Mouse (Mus musculus) embryonic facial prominence, embryonic 11.5 days (tissue): Measurements from ENCODE around the gene Nol4l. TPM values are rescaled to one million over a fixed set of nuclear protein-coding genes. Genes with fewer than 3 reads are reported as not detected.

Source experiments
- ATAC-seq: fragments of 200-750 bp; cut with Nextera tagmentation; replicated peaks from 2 replicates; pipeline ENCODE4 v1.8.0; 2017; ENCODE audit warnings: low read depth; ENCODE audit not compliant: insufficient number of reproducible peaks, low FRiP score, low TSS enrichment
- DNase-seq: peaks from one replicate; pipeline ENCODE4 v3.0.0-alpha.2; 2015; ENCODE audit warnings: low spot score
- H3K27ac ChIP-seq: fragments of 300-500 bp; sonication (generic); replicated peaks from 2 replicates; pipeline ENCODE4 v1.5.1; 2014; ENCODE audit warnings: mild to moderate bottlenecking, low read depth, low read length, control low read depth
- H3K27me3 ChIP-seq: fragments of 300-500 bp; sonication (generic); 2 replicates; pipeline ENCODE4 v1.6.1; 2014; ENCODE audit warnings: mild to moderate bottlenecking, low read length, moderate library complexity, mixed read lengths; ENCODE audit not compliant: control insufficient read depth, insufficient read depth
- H3K36me3 ChIP-seq: fragments of 300-500 bp; sonication (generic); replicated peaks from 2 replicates; pipeline ENCODE4 v1.6.1; 2014; ENCODE audit warnings: low read depth, mild to moderate bottlenecking, low read length, moderate library complexity, mixed read lengths; ENCODE audit not compliant: control insufficient read depth, insufficient read depth
- H3K4me1 ChIP-seq: fragments of 300-500 bp; sonication (generic); 2 replicates; pipeline ENCODE4 v1.6.1; 2014; ENCODE audit warnings: low read length, mixed read lengths; ENCODE audit not compliant: control insufficient read depth, insufficient read depth
- H3K4me2 ChIP-seq: fragments of 300-500 bp; sonication (generic); 2 replicates; pipeline ENCODE4 v1.6.1; 2014; ENCODE audit warnings: low read depth, mild to moderate bottlenecking, control low read depth, low read length, moderate library complexity
- H3K4me3 ChIP-seq: fragments of 300-500 bp; sonication (generic); 2 replicates; pipeline ENCODE4 v1.5.1; 2014; ENCODE audit warnings: low read depth, low read length, control low read depth
- H3K9ac ChIP-seq: fragments of 300-500 bp; sonication (generic); replicated peaks from 2 replicates; pipeline ENCODE4 v1.6.1; 2014; ENCODE audit warnings: mild to moderate bottlenecking, control low read depth, low read length
- H3K9me3 ChIP-seq: fragments of 300-500 bp; sonication (generic); replicated peaks from 2 replicates; pipeline ENCODE4 v1.6.1; 2016; ENCODE audit warnings: mild to moderate bottlenecking, low read length, inconsistent platforms, mixed read lengths; ENCODE audit not compliant: control insufficient read depth
- WGBS: fragments of 180-500 bp; shearing (Covaris S2); extraction: QIAGEN DNeasy Blood & Tissue Kit; methylation state at CpG from one replicate; pipeline ENCODE4 v1.1.7; 2014; 5-methylcytosine and 5-hydroxymethylcytosine counted together
- polyA plus RNA-seq: library from polyadenylated mRNA; unstranded; fragments of >200 nt; fragmentation: Nextera tagmentation; extraction: Ambion mirVana; gene quantifications from 2 replicates; pipeline ENCODE4 v1.2.1, GENCODE M21; 2014

The Nol4l gene
- polyA plus RNA-seq, 1 experiment from 2014 or later = 17.6 TPM

- H3K9ac ChIP-seq = no peak overlapping the region
- DNase-seq (no peak), ATAC-seq (no peak)
- no peak overlapping the region for H3K4me2 ChIP-seq
- H3K9me3 ChIP-seq = no peaks in the 10 kb centered on the region
- 79% methylated on average over 14 of the region's 14 CpGs for WGBS
- H3K4me3 ChIP-seq = no peak overlapping the region
- no peak overlapping the region for H3K27ac ChIP-seq
- H3K36me3 ChIP-seq = no peaks in the 10 kb centered on the region
- H3K27me3 ChIP-seq = no peaks in the 10 kb centered on the region
- peaks cover 3% of the 10 kb centered on the region; the same call in 1 of the 2 replicates for H3K4me1 ChIP-seq
These were observed 15.0 kb downstream of the Nol4l start for GRCm38 (mm10) chr2:153514497-153515380.

GRCm38 (mm10) chr2:153513983-153514382 lies 15.8 kb downstream of the Nol4l start:
- no peak for DNase-seq
- no peaks in the 10 kb centered on the region for H3K9me3 ChIP-seq
- H3K4me1 ChIP-seq = peaks cover 9% of the 10 kb centered on the region; the same call in 1 of the 2 replicates
- H3K27me3 ChIP-seq = no peaks in the 10 kb centered on the region; the same call in 1 of the 2 replicates
- H3K27ac ChIP-seq = no peak overlapping the region
- H3K36me3 ChIP-seq = no peaks in the 10 kb centered on the region
- no peak for ATAC-seq
- no peak overlapping the region for H3K4me3 ChIP-seq
- 86% methylated on average over 3 of the region's 3 CpGs for WGBS
- no peak overlapping the region for H3K4me2 ChIP-seq
- H3K9ac ChIP-seq = no peak overlapping the region

- DNase-seq = no peak
- Histone ChIP-seq H3K4me2 (no peak overlapping the region), H3K9ac (peak overlapping the region; percentile 13), H3K9me3 (no peaks in the 10 kb centered on the region), H3K27ac (no peak overlapping the region), H3K4me1 (peaks cover 9% of the 10 kb centered on the region; the same call in 1 of the 2 replicates), H3K36me3 (no peaks in the 10 kb centered on the region), H3K27me3 (no peaks in the 10 kb centered on the region; the same call in 1 of the 2 replicates), H3K4me3 (no peak overlapping the region)
- WGBS = 82% methylated on average over 14 of the region's 14 CpGs
- ATAC-seq = no peak
These were observed 17.1 kb downstream of the Nol4l start for GRCm38 (mm10) chr2:153512416-153513323.

- H3K27me3 ChIP-seq = no peaks in the 10 kb centered on the region; the same call in 1 of the 2 replicates
- H3K9me3 ChIP-seq = no peaks in the 10 kb centered on the region
- ATAC-seq (no peak), DNase-seq (no peak)
- WGBS = 41% methylated on average over 6 of the region's 6 CpGs
- no peak overlapping the region for H3K4me2 ChIP-seq
- no peak overlapping the region for H3K9ac ChIP-seq
- H3K4me3 ChIP-seq = no peak overlapping the region
- peaks cover 9% of the 10 kb centered on the region; the same call in 1 of the 2 replicates for H3K4me1 ChIP-seq
- no peak overlapping the region for H3K27ac ChIP-seq
- H3K36me3 ChIP-seq = no peaks in the 10 kb centered on the region
These were observed 18.2 kb downstream of the Nol4l start for GRCm38 (mm10) chr2:153511562-153511961.

GRCm38 (mm10) chr2:153510136-153510535 lies 19.6 kb downstream of the Nol4l start:
- no peak for DNase-seq

GRCm38 (mm10) chr2:153509211-153510029 lies 20.4 kb downstream of the Nol4l start:
- no peaks in the 10 kb centered on the region for H3K9me3 ChIP-seq
- H3K4me2 ChIP-seq = peak overlapping the region; percentile 2; the same call in 1 of the 2 replicates
- H3K36me3 ChIP-seq = no peaks in the 10 kb centered on the region
- WGBS = 15% methylated on average over 18 of the region's 18 CpGs
- no peak overlapping the region for H3K4me3 ChIP-seq
- no peak for DNase-seq
- H3K4me1 ChIP-seq = peaks cover 9% of the 10 kb centered on the region; the same call in 1 of the 2 replicates
- no peak overlapping the region for H3K27ac ChIP-seq
- 0 out of 2 replicates have a peak, but pooled peaks have one; percentile 38 for ATAC-seq
- H3K27me3 ChIP-seq = no peaks in the 10 kb centered on the region; the same call in 1 of the 2 replicates
- peak overlapping the region; percentile 47 for H3K9ac ChIP-seq

More at GRCm38 (mm10) chr2:153510136-153510535, 19.6 kb downstream of the Nol4l start:
- Histone ChIP-seq H3K27ac (no peak overlapping the region), H3K4me3 (no peak overlapping the region), H3K9ac (no peak overlapping the region), H3K4me2 (no peak overlapping the region), H3K27me3 (no peaks in the 10 kb centered on the region; the same call in 1 of the 2 replicates), H3K9me3 (no peaks in the 10 kb centered on the region), H3K36me3 (no peaks in the 10 kb centered on the region), H3K4me1 (peaks cover 9% of the 10 kb centered on the region; the same call in 1 of the 2 replicates)
- no peak for ATAC-seq
- WGBS = 81% methylated on average over 8 of the region's 8 CpGs

GRCm38 (mm10) chr2:153508405-153508804 lies 21.4 kb downstream of the Nol4l start:
- Histone ChIP-seq H3K9ac (no peak overlapping the region), H3K27ac (no peak overlapping the region), H3K4me1 (peaks cover 9% of the 10 kb centered on the region; the same call in 1 of the 2 replicates), H3K36me3 (no peaks in the 10 kb centered on the region), H3K4me2 (no peak overlapping the region), H3K27me3 (no peaks in the 10 kb centered on the region; the same call in 1 of the 2 replicates), H3K9me3 (no peaks in the 10 kb centered on the region), H3K4me3 (no peak overlapping the region)
- DNase-seq = no peak
- no peak for ATAC-seq
- 53% methylated on average over 3 of the region's 3 CpGs for WGBS
